8 mouse cellular contexts compared by ENCODE assay signal in the genomic region with DNA sequence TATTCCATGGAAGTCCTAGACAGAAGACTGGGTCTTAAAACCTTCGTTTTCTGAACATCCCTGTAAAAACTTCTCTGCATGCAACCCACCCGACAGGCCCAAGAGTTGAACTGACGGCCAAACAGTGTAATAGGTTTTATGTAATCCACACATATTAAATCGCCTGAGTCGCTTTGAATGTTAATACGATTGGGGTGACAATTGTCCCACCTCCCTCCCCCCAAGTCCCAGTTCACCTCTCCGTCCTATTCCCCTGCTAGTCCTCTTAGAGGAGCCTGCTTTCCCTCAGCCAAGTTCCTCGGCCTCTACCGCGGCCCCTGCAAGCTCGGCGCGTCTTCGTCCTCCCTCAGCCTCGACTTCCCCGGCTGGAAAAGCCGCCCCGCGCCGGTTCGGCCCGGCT. TPM values are rescaled to one million over a fixed set of nuclear protein-coding genes. Genes with fewer than 3 reads are reported as not detected.
DNase-seq lines count a peak whose midpoint lies in the region; ATAC-seq and TF ChIP-seq lines count a peak whose summit lies in the region.

No protein-coding gene starts in this region.

- H3K79me3 ChIP-seq in C2C12 (ENCODE audit: low read depth) = peaks cover 63% of the 10 kb centered on the region

- peak overlapping the region; percentile 89 for H3K27ac ChIP-seq in heart, adult 2 months
- H3K27ac ChIP-seq in embryonic facial prominence, embryonic 15.5 days (replicated peaks) = peak overlapping the region; percentile 98
- H3K27ac ChIP-seq in limb, embryonic 14.5 days (replicated peaks; ENCODE audit: low read depth, low read length) = peak overlapping the region; percentile 97

- TF ChIP-seq EP300 in heart, adult 2 months (IDR thresholded peaks at IDR 0.05; ENCODE audit: insufficient read depth, low read depth, low read length) = no peak

- H3ac ChIP-seq in C2C12 (ENCODE audit: control insufficient read depth, insufficient read length, low read depth) = peak overlapping the region; percentile 94

- no peak for TF ChIP-seq CTCF in heart, adult 2 months (IDR thresholded peaks at IDR 0.05)
- TF ChIP-seq CTCF in C2C12 (IDR thresholded peaks at IDR 0.05; ENCODE audit: control insufficient read depth, insufficient read depth, insufficient read length) = no peak

- intact Hi-C loops in heart, adult 2 months (cut with DNase I) = loop anchor here (5.0 to 10.0 kb wide), 2 partner anchors 53 to 106 kb away; no protein-coding TSS in a partner anchor
- intact Hi-C loops in heart, postnatal 10 days (cut with DNase I) = loop anchor here (5.0 kb wide), 3 partner anchors 46 to 106 kb away; no protein-coding TSS in a partner anchor

- no peak for DNase-seq in heart, adult 2 months
- DNase-seq in heart, postnatal 10 days = no peak
- DNase-seq in limb, embryonic 14.5 days (ENCODE audit: low spot score) = no peak
- DNase-seq in retina, embryonic 14.5 days (ENCODE audit: low spot score) = peak; percentile 36
- DNase-seq in adrenal gland, adult 8-10 months = no peak
- no peak for DNase-seq in frontal cortex, postnatal 25 days (ENCODE audit: low spot score in 2 of 2)

- H3K4me1 ChIP-seq in heart, adult 2 months (ENCODE audit: control insufficient read depth, insufficient read depth, low read length) = no peaks in the 10 kb centered on the region; the same call in 1 of the 2 replicates
- peaks cover 5% of the 10 kb centered on the region; the same call in 1 of the 2 replicates for H3K4me1 ChIP-seq in embryonic facial prominence, embryonic 15.5 days
- H3K4me1 ChIP-seq in limb, embryonic 14.5 days (ENCODE audit: control insufficient read depth, insufficient read depth, low read length) = 0 out of 2 replicates have a peak, but pooled peaks cover 5% of the 10 kb centered on the region

- H3K36me3 ChIP-seq in heart, adult 2 months (ENCODE audit: control insufficient read depth, insufficient read depth, low read length) = peaks cover 4% of the 10 kb centered on the region; the same call in 1 of the 2 replicates
- H3K36me3 ChIP-seq in C2C12 (ENCODE audit: control insufficient read depth, insufficient read depth) = peaks cover 11% of the 10 kb centered on the region
- H3K36me3 ChIP-seq in embryonic facial prominence, embryonic 15.5 days = peaks cover 9% of the 10 kb centered on the region; the same call in 1 of the 2 replicates
- peaks cover 6% of the 10 kb centered on the region for H3K36me3 ChIP-seq in limb, embryonic 14.5 days (ENCODE audit: control insufficient read depth, insufficient read depth, low read length)

- H3K4me2 ChIP-seq in embryonic facial prominence, embryonic 15.5 days (replicated peaks) = peak overlapping the region; percentile 57
- peak overlapping the region; percentile 68 for H3K4me2 ChIP-seq in limb, embryonic 14.5 days (replicated peaks; ENCODE audit: low read depth, low read length, severe bottlenecking)

- no peaks in the 10 kb centered on the region for H3K27me3 ChIP-seq in heart, adult 2 months (ENCODE audit: control insufficient read depth, insufficient read depth, low read length)
- H3K27me3 ChIP-seq in C2C12 (ENCODE audit: control insufficient read depth, insufficient read depth, insufficient read length) = no peaks in the 10 kb centered on the region
- H3K27me3 ChIP-seq in embryonic facial prominence, embryonic 15.5 days = no peaks in the 10 kb centered on the region
- no peaks in the 10 kb centered on the region for H3K27me3 ChIP-seq in limb, embryonic 14.5 days (ENCODE audit: control insufficient read depth, insufficient read depth, low read length)

- H3K9ac ChIP-seq in heart, adult 2 months (ENCODE audit: low read depth, low read length) = peak overlapping the region; percentile 100
- H3K9ac ChIP-seq in embryonic facial prominence, embryonic 15.5 days = peak overlapping the region; percentile 99
- peak overlapping the region; percentile 97 for H3K9ac ChIP-seq in limb, embryonic 14.5 days (ENCODE audit: low read depth, low read length, severe bottlenecking)

- no peak for ATAC-seq in embryonic facial prominence, embryonic 15.5 days (ENCODE audit: insufficient number of reproducible peaks, low FRiP score, low TSS enrichment, low read depth)
- ATAC-seq in limb, embryonic 14.5 days (ENCODE audit: low FRiP score, low read depth) = no peak

- no peaks in the 10 kb centered on the region for H3K9me3 ChIP-seq in embryonic facial prominence, embryonic 15.5 days (replicated peaks)
- no peaks in the 10 kb centered on the region for H3K9me3 ChIP-seq in limb, embryonic 14.5 days (ENCODE audit: control insufficient read depth, low read length)

- H3K4me3 ChIP-seq in heart, adult 2 months = peak overlapping the region; percentile 97
- peak overlapping the region; percentile 89 for H3K4me3 ChIP-seq in C2C12 (ENCODE audit: insufficient read depth, poor library complexity, severe bottlenecking)
- H3K4me3 ChIP-seq in embryonic facial prominence, embryonic 15.5 days (replicated peaks) = peak overlapping the region; percentile 93
- H3K4me3 ChIP-seq in limb, embryonic 14.5 days (replicated peaks; ENCODE audit: low read length) = peak overlapping the region; percentile 95

- TF ChIP-seq POLR2A in heart, adult 2 months (IDR thresholded peaks at IDR 0.05; ENCODE audit: insufficient read depth, low read depth, low read length) = no peak
- no peak for TF ChIP-seq POLR2A in limb, embryonic 14.5 days (IDR thresholded peaks at IDR 0.05; ENCODE audit: borderline replicate concordance, extremely low read depth, insufficient read depth, insufficient read length)

- 0% methylated on average over 21 of the region's 22 CpGs for WGBS in heart, adult 2 months
- WGBS in embryonic facial prominence, embryonic 15.5 days = under 1% methylated on average over 22 of the region's 22 CpGs
- WGBS in limb, embryonic 14.5 days = under 1% methylated on average over 19 of the region's 22 CpGs

- peaks cover 6% of the 10 kb centered on the region for H3K79me2 ChIP-seq in heart, adult 2 months (replicated peaks; ENCODE audit: control insufficient read depth, insufficient read depth, low read length)
- peaks cover 93% of the 10 kb centered on the region for H3K79me2 ChIP-seq in C2C12 (ENCODE audit: control insufficient read depth, insufficient read depth)

TF ChIP-seq in C2C12, 6 proteins besides CTCF, POLR2A, EP300 and RAD21:
- TF ChIP-seq USF1 (IDR thresholded peaks at IDR 0.05; ENCODE audit: low read depth) (no peak), CEBPB (IDR thresholded peaks at IDR 0.05; ENCODE audit: low read depth) (no peak), MYOG (IDR thresholded peaks at IDR 0.05; ENCODE audit: control insufficient read depth, extremely low read depth, insufficient read length) (no peak), MAX (IDR thresholded peaks at IDR 0.05) (no peak), FOSL1 (IDR thresholded peaks at IDR 0.05; ENCODE audit: insufficient read depth, low read length, poor library complexity, severe bottlenecking) (no peak), MYOD1 (IDR thresholded peaks at IDR 0.05; ENCODE audit: control insufficient read depth, insufficient read length, low read depth) (no peak)

RNA-seq across cellular contexts. Expression of a gene that starts 1.5 kb away (rescaled TPM):
- 1 to 10 TPM; 1.5 to 2.7 TPM for total RNA-seq in heart, adult 2 months (2021)
- polyA plus RNA-seq in heart, adult 2 months (2012; rRNA removed) = 2.5 and 2.9 TPM in 2 replicates
- total RNA-seq in heart, postnatal 10 days (2021) = 1 to 10 TPM; 2.6 TPM
- 6.8 TPM for polyA plus RNA-seq in C2C12 (2012; fragmentation: generic; extraction: Trizol)
- polyA plus RNA-seq in embryonic facial prominence, embryonic 15.5 days (2015; fragmentation: Nextera tagmentation; extraction: Ambion mirVana) = 21.1 and 28.9 TPM in 2 replicates
- polyA plus RNA-seq in limb, embryonic 14.5 days (2012; rRNA removed) = 4.6 and 5.6 TPM in 2 replicates
- polyA plus RNA-seq in limb, embryonic 14.5 days (2014; fragmentation: Nextera tagmentation; extraction: Ambion mirVana) = 10.1 and 11.6 TPM in 2 replicates
- 10 to 100 TPM; 16.0 to 20.6 (median 18.0) TPM for total RNA-seq in adrenal gland, adult 8-10 months (2022)

RNA-seq across cellular contexts. Expression of a gene that starts 2.2 kb away (rescaled TPM):
- 100 to 1,000 TPM; 177 to 205 TPM for total RNA-seq in heart, adult 2 months (2021)
- polyA plus RNA-seq in heart, adult 2 months (2012; rRNA removed) = 26.9 and 59.0 TPM in 2 replicates
- 100 to 1,000 TPM; 233 to 236 TPM for total RNA-seq in heart, postnatal 10 days (2021)
- 41.7 TPM for polyA plus RNA-seq in C2C12 (2012; fragmentation: generic; extraction: Trizol)
- 56.5 and 62.1 TPM in 2 replicates for polyA plus RNA-seq in embryonic facial prominence, embryonic 15.5 days (2015; fragmentation: Nextera tagmentation; extraction: Ambion mirVana)
- polyA plus RNA-seq in limb, embryonic 14.5 days (2012; rRNA removed) = 80.2 and 87.3 TPM in 2 replicates
- polyA plus RNA-seq in limb, embryonic 14.5 days (2014; fragmentation: Nextera tagmentation; extraction: Ambion mirVana) = 76.9 and 86.2 TPM in 2 replicates
- 100 to 1,000 TPM; 216 to 293 (median 285) TPM for total RNA-seq in adrenal gland, adult 8-10 months (2022)
